In genomic region chr9:112153972-112154371, GRCm38 (mm10) we compare ENCODE assay signal across 28 mouse cellular contexts.
"Had no signal": no experiment of that assay in that cellular context is flagged by ENCODE, and none has a peak within 500 bp of the region (broad histone marks: within the 10 kb centered on the region; RNA-seq: fewer than 3 reads in every experiment).

No protein-coding gene starts in this region.

- ATAC-seq: hindbrain, embryonic 16.5 days; inflammation-experienced regulatory T-cells, adult 6 months; intestine, embryonic 15.5 days; intestine, postnatal 0 days; liver, embryonic 12.5 days had no signal

- H3K27ac ChIP-seq: heart, adult 2 months; heart, embryonic 13.5 days; heart, embryonic 15.5 days; hindbrain, embryonic 10.5 days; hindbrain, embryonic 12.5 days; hindbrain, embryonic 14.5 days; intestine, embryonic 15.5 days; kidney, embryonic 15.5 days; kidney, postnatal 0 days; limb, embryonic 13.5 days; limb, embryonic 15.5 days; liver, embryonic 12.5 days had no signal

- H3K4me3 ChIP-seq: heart, adult 2 months; heart, embryonic 13.5 days; heart, embryonic 15.5 days; hindbrain, embryonic 10.5 days; hindbrain, embryonic 12.5 days; intestine, embryonic 15.5 days; kidney, embryonic 15.5 days; limb, embryonic 13.5 days; limb, embryonic 15.5 days; liver, embryonic 12.5 days had no signal

- DNase-seq: gastrocnemius, postnatal 14 days; gastrocnemius, postnatal 36 days; heart, adult 11 months; heart, adult 2 months; heart, postnatal 14 days; heart, postnatal 36 days; kidney, adult 18-20 months; kidney, adult 9 months; kidney, postnatal 14 days; kidney, postnatal 36 days; layer of hippocampus, adult 9-11 months; layer of hippocampus, postnatal 36 days; left cerebral cortex, postnatal 4 days had no signal

- H3K4me1 ChIP-seq: heart, embryonic 13.5 days; heart, embryonic 15.5 days; hindbrain, embryonic 10.5 days; hindbrain, embryonic 12.5 days; intestine, embryonic 15.5 days; kidney, embryonic 15.5 days; limb, embryonic 13.5 days; limb, embryonic 15.5 days had no signal

- H3K9me3 ChIP-seq: heart, embryonic 13.5 days; heart, embryonic 15.5 days; hindbrain, embryonic 10.5 days; hindbrain, embryonic 12.5 days; intestine, embryonic 15.5 days; kidney, embryonic 15.5 days; limb, embryonic 13.5 days; limb, embryonic 15.5 days; liver, embryonic 12.5 days had no signal

- H3K4me2 ChIP-seq: heart, embryonic 11.5 days; heart, embryonic 13.5 days; heart, embryonic 15.5 days; hindbrain, embryonic 12.5 days; hindbrain, embryonic 14.5 days; intestine, embryonic 15.5 days; kidney, embryonic 15.5 days; limb, embryonic 13.5 days; limb, embryonic 15.5 days; liver, embryonic 12.5 days had no signal

- H3K27me3 ChIP-seq: heart, embryonic 13.5 days; heart, embryonic 15.5 days; hindbrain, embryonic 12.5 days; intestine, embryonic 15.5 days; kidney, embryonic 15.5 days; limb, embryonic 13.5 days; limb, embryonic 15.5 days; liver, embryonic 12.5 days had no signal

- H3K36me3 ChIP-seq: heart, embryonic 13.5 days; heart, embryonic 15.5 days; hindbrain, embryonic 10.5 days; hindbrain, embryonic 12.5 days; intestine, embryonic 15.5 days; kidney, embryonic 15.5 days; limb, embryonic 13.5 days; limb, embryonic 15.5 days; liver, embryonic 12.5 days had no signal

- H3K9ac ChIP-seq: heart, embryonic 13.5 days; heart, embryonic 15.5 days; hindbrain, embryonic 12.5 days; hindbrain, embryonic 14.5 days; intestine, embryonic 15.5 days; kidney, embryonic 15.5 days; limb, embryonic 13.5 days; limb, embryonic 15.5 days; liver, embryonic 12.5 days had no signal
